Mouse (Mus musculus) heart, adult 2 months (tissue): Measurements from ENCODE around the gene Gfi1b. TPM values are rescaled to one million over a fixed set of nuclear protein-coding genes. Genes with fewer than 3 reads are reported as not detected.

Experiments
- DNase-seq, 2 experiments: peaks; one replicate each; pipeline ENCODE4 v3.0.0; 2021
- H3K27ac ChIP-seq: fragments of 200-600 bp; 2 replicates; pipeline ENCODE4 v1.8.1; 2022
- H3K27me3 ChIP-seq: fragments of 200-500 bp; 2 replicates; pipeline ENCODE4 v1.6.1; 2012; ENCODE audit warnings: mild to moderate bottlenecking, low read length, inconsistent platforms, mixed read lengths; ENCODE audit not compliant: control insufficient read depth, insufficient read depth
- H3K36me3 ChIP-seq: fragments of 200-500 bp; 2 replicates; pipeline ENCODE4 v1.6.1; 2012; ENCODE audit warnings: low read length, inconsistent platforms; ENCODE audit not compliant: control insufficient read depth, insufficient read depth
- H3K4me1 ChIP-seq: fragments of 200-500 bp; 2 replicates; pipeline ENCODE4 v1.6.1; 2011; ENCODE audit warnings: low read length; ENCODE audit not compliant: control insufficient read depth, insufficient read depth
- H3K4me3 ChIP-seq: fragments of 200-600 bp; 2 replicates; pipeline ENCODE4 v1.8.1; 2022
- H3K79me2 ChIP-seq: fragments of 200-500 bp; replicated peaks from 2 replicates; pipeline ENCODE4 v1.6.1; 2012; ENCODE audit warnings: mild to moderate bottlenecking, inconsistent platforms, low read length, moderate library complexity, mixed read lengths; ENCODE audit not compliant: control insufficient read depth, insufficient read depth
- H3K9ac ChIP-seq: fragments of 200-500 bp; 2 replicates; pipeline ENCODE4 v1.6.1; 2012; ENCODE audit warnings: low read depth, mild to moderate bottlenecking, control low read depth, inconsistent platforms, low read length, mixed read lengths
- CTCF ChIP-seq: fragments of 200-600 bp; IDR thresholded peaks from 2 replicates; pipeline ENCODE4 v1.8.1; 2022; ENCODE audit warnings: antibody characterized with exemption, mild to moderate bottlenecking, moderate library complexity
- EP300 ChIP-seq: fragments of 200-500 bp; IDR thresholded peaks from 2 replicates; pipeline ENCODE4 v1.6.1; 2011; ENCODE audit warnings: low read depth, low read length, control low read depth; ENCODE audit not compliant: insufficient read depth
- POLR2A ChIP-seq: fragments of 200-500 bp; IDR thresholded peaks from 2 replicates; pipeline ENCODE4 v1.6.1; 2011; ENCODE audit warnings: mild to moderate bottlenecking, low read depth, low read length, control low read depth; ENCODE audit not compliant: insufficient read depth
- WGBS: fragments of 180-500 bp; shearing (Covaris S2); methylation state at CpG from one replicate; pipeline ENCODE4 v1.1.7; 2018; 5-methylcytosine and 5-hydroxymethylcytosine counted together
- intact Hi-C: fragments of 180-260 bp; cut with DNase I; formaldehyde crosslinking; loops from one replicate; pipeline ENCODE4 v1.15.1; 2025
- microRNA-seq, 2 experiments: library from miRNA; unstranded; fragments of <30 nt; microRNA quantifications; one replicate each; pipeline ENCODE4 v1.2.0; 2021
- polyA plus RNA-seq: library from polyadenylated mRNA; depleted of rRNA; stranded (reverse); fragments of >200 nt; gene quantifications from 2 replicates; pipeline ENCODE4 v1.2.3, GENCODE M21; 2012; rRNA removed
- total RNA-seq, 2 experiments: library from RNA; stranded (reverse); gene quantifications; 2 replicates each; pipeline ENCODE4 v1.2.3; 2021

The Gfi1b gene
- total and polyA plus RNA-seq, 3 experiments: 0.12 TPM; not detected in 2

- Histone ChIP-seq H3K9ac (no peak overlapping the region), H3K4me1 (no peaks in the 10 kb centered on the region), H3K36me3 (no peaks in the 10 kb centered on the region), H3K4me3 (no peak overlapping the region), H3K79me2 (no peaks in the 10 kb centered on the region), H3K27ac (no peak overlapping the region), H3K27me3 (no peaks in the 10 kb centered on the region)
- no peak for DNase-seq
- no peak for TF ChIP-seq POLR2A
- no peak for TF ChIP-seq EP300
- TF ChIP-seq CTCF: no peak
- WGBS: 78% methylated on average over 3 of the region's 3 CpGs
- intact Hi-C loops: no loop called here
Observed at GRCm38 (mm10) chr2:28576815-28577214, 45.0 kb downstream of the Gfi1b start.

DNA sequence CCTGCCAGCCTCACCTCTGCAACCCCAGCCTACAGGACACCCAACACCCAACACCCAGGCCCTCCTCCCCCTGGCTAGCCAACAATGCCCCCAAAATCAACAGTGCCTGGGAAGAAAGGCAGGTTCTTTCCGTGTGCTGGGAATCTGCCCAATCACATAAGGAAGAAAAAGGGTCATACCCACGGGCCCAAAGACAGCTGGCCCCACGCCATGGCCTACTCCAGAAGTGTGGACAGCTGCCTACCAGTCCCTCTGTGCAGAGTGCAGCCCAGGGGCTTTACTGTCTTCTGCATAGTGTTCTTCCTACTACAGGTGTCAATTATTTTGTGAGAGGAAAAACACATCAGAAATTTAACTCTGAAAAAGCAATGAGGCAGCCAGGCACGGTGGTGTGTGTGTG lies 46.4 kb downstream of the Gfi1b start:
- H3K4me3 ChIP-seq: no peak overlapping the region
- no peak overlapping the region for H3K27ac ChIP-seq
- no peak for TF ChIP-seq POLR2A
- TF ChIP-seq CTCF: no peak
- TF ChIP-seq EP300: no peak
- H3K36me3 ChIP-seq: no peaks in the 10 kb centered on the region
- intact Hi-C loops: no loop called here
- no peaks in the 10 kb centered on the region for H3K79me2 ChIP-seq
- no peaks in the 10 kb centered on the region for H3K4me1 ChIP-seq
- WGBS: 61% methylated on average over 4 of the region's 4 CpGs
- no peaks in the 10 kb centered on the region for H3K27me3 ChIP-seq
- no peak for DNase-seq
- no peak overlapping the region for H3K9ac ChIP-seq

DNA sequence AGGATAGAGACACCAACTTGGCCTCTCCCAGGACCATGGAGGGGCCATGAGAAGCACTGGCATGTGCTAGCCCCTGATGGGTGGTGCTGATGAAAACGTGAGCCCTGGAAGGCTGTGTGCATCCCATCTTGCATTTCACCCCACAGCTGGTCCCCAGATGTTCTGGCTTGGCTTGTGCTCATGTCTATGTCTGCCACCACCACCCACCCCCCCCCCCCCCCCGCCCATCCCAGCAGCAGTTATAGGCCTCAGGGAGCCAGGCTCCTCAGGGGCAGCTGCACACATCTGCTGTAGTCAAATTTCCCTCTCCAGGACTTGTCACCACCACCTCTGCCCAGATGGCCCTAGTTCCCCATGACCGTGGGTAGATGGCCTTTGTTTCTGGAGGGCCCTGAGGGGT lies 51.9 kb downstream of the Gfi1b start:
- no peaks in the 10 kb centered on the region for H3K36me3 ChIP-seq
- intact Hi-C loops: no loop called here
- no peak overlapping the region for H3K27ac ChIP-seq
- no peaks in the 10 kb centered on the region for H3K27me3 ChIP-seq
- H3K9ac ChIP-seq: no peak overlapping the region
- H3K4me3 ChIP-seq: no peak overlapping the region
- H3K79me2 ChIP-seq: no peaks in the 10 kb centered on the region
- no peak for DNase-seq
- 77% methylated on average over 3 of the region's 3 CpGs for WGBS
- peaks cover 9% of the 10 kb centered on the region for H3K4me1 ChIP-seq
- no peak for TF ChIP-seq EP300
- TF ChIP-seq CTCF: no peak
- TF ChIP-seq POLR2A: no peak

DNA sequence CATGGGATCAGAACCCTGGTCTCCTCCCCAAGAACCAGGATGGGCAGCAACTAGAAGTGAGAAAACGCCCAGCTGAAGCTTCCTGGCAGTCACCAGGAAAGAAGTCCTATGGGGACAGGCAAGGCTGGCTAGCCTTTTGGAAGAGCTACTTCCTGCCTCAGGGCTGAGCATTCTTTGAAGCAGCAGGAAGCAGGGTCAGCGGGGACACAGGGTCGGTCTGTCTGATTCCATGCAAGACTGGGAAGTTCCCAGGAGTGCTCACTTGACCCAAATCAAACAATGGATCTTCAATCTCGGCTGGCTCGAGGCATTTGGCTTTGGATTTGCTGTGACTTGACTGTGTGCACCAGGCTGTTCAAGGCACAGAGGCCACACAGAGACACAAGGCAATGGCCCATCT lies 55.2 kb downstream of the Gfi1b start:
- intact Hi-C loops: no loop called here
- Histone ChIP-seq H3K27me3 (no peaks in the 10 kb centered on the region), H3K36me3 (no peaks in the 10 kb centered on the region), H3K4me1 (peaks cover 9% of the 10 kb centered on the region), H3K79me2 (no peaks in the 10 kb centered on the region), H3K4me3 (no peak overlapping the region), H3K9ac (no peak overlapping the region), H3K27ac (peak overlapping the region; percentile 24; the same call in 1 of the 2 replicates)
- DNase-seq: peak in 1 of 2 experiments; percentile 35
- TF ChIP-seq CTCF (no peak), EP300 (0 out of 2 replicates have a peak, but pooled peaks have one; percentile 48)
- 45% methylated on average over 5 of the region's 5 CpGs for WGBS

- no peaks in the 10 kb centered on the region for H3K36me3 ChIP-seq
- intact Hi-C loops: no loop called here
- H3K27ac ChIP-seq: no peak overlapping the region
- H3K27me3 ChIP-seq: no peaks in the 10 kb centered on the region
- WGBS: 96% methylated on average over 4 of the region's 4 CpGs
- H3K4me3 ChIP-seq: no peak overlapping the region
- no peaks in the 10 kb centered on the region for H3K79me2 ChIP-seq
- DNase-seq: no peak
- H3K4me1 ChIP-seq: peaks cover 9% of the 10 kb centered on the region
- no peak overlapping the region for H3K9ac ChIP-seq
- no peak for TF ChIP-seq EP300
- TF ChIP-seq CTCF: no peak
- TF ChIP-seq POLR2A: no peak
Observed at GRCm38 (mm10) chr2:28564380-28564779, 57.4 kb downstream of the Gfi1b start.

GRCm38 (mm10) chr2:28563830-28564229 lies 58.0 kb downstream of the Gfi1b start:
- intact Hi-C loops: no loop called here
- H3K27me3 ChIP-seq: no peaks in the 10 kb centered on the region
- peaks cover 9% of the 10 kb centered on the region for H3K4me1 ChIP-seq
- H3K4me3 ChIP-seq: no peak overlapping the region
- no peaks in the 10 kb centered on the region for H3K36me3 ChIP-seq
- DNase-seq: no peak
- no peaks in the 10 kb centered on the region for H3K79me2 ChIP-seq
- H3K9ac ChIP-seq: no peak overlapping the region
- TF ChIP-seq CTCF (no peak), EP300 (no peak), POLR2A (no peak)
- H3K27ac ChIP-seq: no peak overlapping the region

GRCm38 (mm10) chr2:28563303-28563702 lies 58.5 kb downstream of the Gfi1b start, which contains the start of gene Cel:
TSS of gene Cel (minus strand) at chr2:28563403.
- intact Hi-C loops: no loop called here
- H3K9ac ChIP-seq: no peak within 1 kb of the TSS
- no peaks in the 10 kb centered on the region for H3K27me3 ChIP-seq
- no peaks in the 10 kb centered on the region for H3K36me3 ChIP-seq
- DNase-seq: no peak
- peaks cover 7% of the 10 kb centered on the region for H3K4me1 ChIP-seq
- no peak within 1 kb of the TSS for H3K27ac ChIP-seq
- no peak for TF ChIP-seq CTCF
- H3K79me2 ChIP-seq: no peaks in the 10 kb centered on the region
- H3K4me3 ChIP-seq: no peak within 1 kb of the TSS
- WGBS: 69% methylated on average over 6 of the region's 6 CpGs

Small RNA genes lying within 50 kb of the gene (microRNA-seq; reads per million reads assigned to microRNA genes)
- 0 reads per million in 2 experiments for gene Gm22824

Other genes starting within 250 kb of the Gfi1b start
- 1 to 10 TPM; 3.4 to 5.0 TPM for gene Ppp1r26, start 175.2 kb downstream of the Gfi1b start, total RNA-seq
- gene Ppp1r26, start 175.2 kb downstream of the Gfi1b start, polyA plus RNA-seq: 3.1 and 3.5 TPM in 2 replicates
- not detected for gene 1700007K13Rik, start 155.7 kb downstream of the Gfi1b start, total RNA-seq
- gene 1700007K13Rik, start 155.7 kb downstream of the Gfi1b start, polyA plus RNA-seq: 0.94 TPM in 1 of 2 replicates, not detected in the other
- 10 to 100 TPM; 42.1 to 43.0 TPM for gene Mrps2, start 153.9 kb downstream of the Gfi1b start, total RNA-seq
- gene Mrps2, start 153.9 kb downstream of the Gfi1b start, polyA plus RNA-seq: 47.8 and 68.2 TPM in 2 replicates
- 1 to 10 TPM; 1.8 to 2.1 TPM for gene Gbgt1, start 125.1 kb downstream of the Gfi1b start, total RNA-seq
- gene Gbgt1, start 125.1 kb downstream of the Gfi1b start, polyA plus RNA-seq: 1.3 and 2.2 TPM in 2 replicates
- gene Gm10134, start 115.9 kb downstream of the Gfi1b start, total RNA-seq: 1 to 10 TPM; 1.0 to 1.7 TPM
- gene Gm10134, start 115.9 kb downstream of the Gfi1b start, polyA plus RNA-seq: 0.47 TPM in 1 of 2 replicates, not detected in the other
- gene Ralgds, start 108.9 kb downstream of the Gfi1b start, total RNA-seq: 10 to 100 TPM in 1 of 2 experiments, 1 to 10 TPM in 1; 9.7 to 12.2 TPM
- gene Ralgds, start 108.9 kb downstream of the Gfi1b start, polyA plus RNA-seq: 19.5 and 24.8 TPM in 2 replicates
- not detected for gene Cel, start 58.6 kb downstream of the Gfi1b start, total RNA-seq
- not detected in 2 replicates for gene Cel, start 58.6 kb downstream of the Gfi1b start, polyA plus RNA-seq
- gene Gtf3c5, start 38.2 kb downstream of the Gfi1b start, total RNA-seq: 10 to 100 TPM; 11.0 to 12.2 TPM
- 14.3 and 21.9 TPM in 2 replicates for gene Gtf3c5, start 38.2 kb downstream of the Gfi1b start, polyA plus RNA-seq
- gene Tsc1, start 19.2 kb upstream of the Gfi1b start, total RNA-seq: 10 to 100 TPM; 24.9 to 29.3 TPM
- gene Tsc1, start 19.2 kb upstream of the Gfi1b start, polyA plus RNA-seq: 11.5 and 22.7 TPM in 2 replicates
- not detected for gene Spaca9, start 77.7 kb upstream of the Gfi1b start, total RNA-seq
- 0.50 and 1.7 TPM in 2 replicates for gene Spaca9, start 77.7 kb upstream of the Gfi1b start, polyA plus RNA-seq
- not detected for gene Ak8, start 78.2 kb upstream of the Gfi1b start, total RNA-seq
- 0.18 and 0.59 TPM in 2 replicates for gene Ak8, start 78.2 kb upstream of the Gfi1b start, polyA plus RNA-seq
- gene Gtf3c4, start 218.4 kb upstream of the Gfi1b start, total RNA-seq: 10 to 100 TPM; 16.7 to 18.4 TPM
- gene Gtf3c4, start 218.4 kb upstream of the Gfi1b start, polyA plus RNA-seq: 4.5 and 9.6 TPM in 2 replicates
- 1 to 10 TPM; 4.1 to 4.5 TPM for gene Ddx31, start 218.4 kb upstream of the Gfi1b start, total RNA-seq
- 1.5 and 2.0 TPM in 2 replicates for gene Ddx31, start 218.4 kb upstream of the Gfi1b start, polyA plus RNA-seq